8 mouse cellular contexts compared by ENCODE assay signal in the genomic region with DNA sequence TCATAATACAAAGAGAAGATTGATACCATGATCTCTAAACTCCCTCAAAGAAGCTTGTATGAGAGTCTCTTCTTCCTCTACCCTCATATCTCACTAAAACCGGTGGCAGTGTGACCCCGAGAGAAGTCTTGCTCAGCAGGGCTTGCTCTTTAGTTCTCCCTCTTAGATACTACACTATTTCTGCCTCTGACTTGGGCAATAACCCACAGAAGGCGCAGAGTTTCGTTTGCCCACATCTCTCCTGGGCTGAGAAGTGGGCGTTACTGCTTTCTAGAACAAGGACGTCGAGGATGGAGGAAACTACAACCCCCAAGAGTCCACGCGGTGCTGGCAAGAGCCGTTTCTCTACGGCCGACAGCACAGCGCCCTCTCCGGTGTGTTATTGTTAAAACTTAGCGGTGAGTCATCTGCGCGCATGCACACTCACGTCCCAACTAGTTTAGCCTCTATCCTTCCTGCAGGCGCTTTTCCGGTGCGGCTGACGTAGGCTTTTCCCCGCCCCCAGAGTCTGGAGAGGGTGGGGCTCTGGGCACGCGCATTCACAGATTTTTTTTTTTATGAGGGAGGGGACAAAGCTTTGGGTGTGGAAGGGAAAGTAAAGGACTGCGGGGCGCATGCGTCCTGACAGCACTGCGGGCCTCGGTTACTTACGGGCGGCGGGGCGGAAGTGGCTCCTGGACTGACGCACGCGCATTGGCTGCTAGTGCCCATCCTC. TPM values are rescaled to one million over a fixed set of nuclear protein-coding genes. Genes with fewer than 3 reads are reported as not detected.
A peak's percentile ranks its signal among the peaks of the same experiment; 100 is the strongest.
DNase-seq lines count a peak whose midpoint lies in the region; ATAC-seq and TF ChIP-seq lines count a peak whose summit lies in the region.

No protein-coding gene starts in this region.

- peak overlapping the region; percentile 85 for H3K27ac ChIP-seq in forebrain, embryonic 16.5 days (ENCODE audit: low read length)
- peak overlapping the region; percentile 82 for H3K27ac ChIP-seq in layer of hippocampus, adult 2 months
- peak overlapping the region; percentile 56 for H3K27ac ChIP-seq in lung, embryonic 14.5 days (ENCODE audit: low read depth)
- H3K27ac ChIP-seq in olfactory bulb, adult 2 months (ENCODE audit: insufficient read depth, low read depth, low read length): peak overlapping the region; percentile 41; the same call in 1 of the 2 replicates

- peaks cover 41% of the 10 kb centered on the region for H3K4me1 ChIP-seq in G1E (ENCODE audit: insufficient read depth, low read depth, low read length)
- H3K4me1 ChIP-seq in forebrain, embryonic 16.5 days (replicated peaks; ENCODE audit: control insufficient read depth, insufficient read depth, low read length): peaks cover 15% of the 10 kb centered on the region
- no peaks in the 10 kb centered on the region for H3K4me1 ChIP-seq in lung, embryonic 14.5 days (ENCODE audit: insufficient read depth)
- H3K4me1 ChIP-seq in olfactory bulb, adult 2 months (ENCODE audit: control insufficient read depth, insufficient read depth, low read length): 0 out of 2 replicates have a peak, but pooled peaks cover 2% of the 10 kb centered on the region

- peak overlapping the region; percentile 62 for H3K4me2 ChIP-seq in forebrain, embryonic 16.5 days (ENCODE audit: low read length)
- peak overlapping the region; percentile 80 for H3K4me2 ChIP-seq in lung, embryonic 14.5 days

- H3K4me3 ChIP-seq in G1E (ENCODE audit: low read depth, low read length): peak overlapping the region; percentile 92
- H3K4me3 ChIP-seq in forebrain, embryonic 16.5 days (replicated peaks; ENCODE audit: low read length): peak overlapping the region; percentile 78
- peak overlapping the region; percentile 99 for H3K4me3 ChIP-seq in layer of hippocampus, adult 2 months
- peak overlapping the region; percentile 85 for H3K4me3 ChIP-seq in lung, embryonic 14.5 days (ENCODE audit: low read depth, low read length)
- H3K4me3 ChIP-seq in olfactory bulb, adult 2 months (ENCODE audit: insufficient read depth, low read depth, low read length): peak overlapping the region; percentile 39

- H3K27me3 ChIP-seq in G1E (ENCODE audit: insufficient read depth, low read length): no peaks in the 10 kb centered on the region
- H3K27me3 ChIP-seq in forebrain, embryonic 16.5 days (replicated peaks; ENCODE audit: control insufficient read depth, insufficient read depth, low read length): no peaks in the 10 kb centered on the region
- H3K27me3 ChIP-seq in lung, embryonic 14.5 days (ENCODE audit: insufficient read depth, low read length): no peaks in the 10 kb centered on the region

- intact Hi-C loops in heart, postnatal 36 days (cut with DNase I): loop anchor here (5.0 kb wide), 2 partner anchors 140 to 200 kb away; no protein-coding TSS in a partner anchor

- H3K9me3 ChIP-seq in G1E (replicated peaks): no peaks in the 10 kb centered on the region
- no peaks in the 10 kb centered on the region for H3K9me3 ChIP-seq in forebrain, embryonic 16.5 days (ENCODE audit: control insufficient read depth, low read length)
- no peaks in the 10 kb centered on the region for H3K9me3 ChIP-seq in lung, embryonic 14.5 days (ENCODE audit: low read depth, low read length)

- peak overlapping the region; percentile 56 for H3K9ac ChIP-seq in forebrain, embryonic 16.5 days (replicated peaks; ENCODE audit: low read depth, low read length)
- peak overlapping the region; percentile 73; the same call in 1 of the 2 replicates for H3K9ac ChIP-seq in lung, embryonic 14.5 days

- TF ChIP-seq POLR2A in olfactory bulb, adult 2 months (IDR thresholded peaks at IDR 0.05; ENCODE audit: insufficient read depth, low read depth, low read length): peak; percentile 27; the same call in 1 of the 2 replicates

- peaks cover 8% of the 10 kb centered on the region for H3K36me3 ChIP-seq in G1E (replicated peaks)
- H3K36me3 ChIP-seq in forebrain, embryonic 16.5 days (ENCODE audit: control insufficient read depth, insufficient read depth): peaks cover 3% of the 10 kb centered on the region; the same call in 1 of the 2 replicates
- no peaks in the 10 kb centered on the region for H3K36me3 ChIP-seq in lung, embryonic 14.5 days (ENCODE audit: insufficient read depth)

- ATAC-seq in G1E (ENCODE audit: extremely low read depth, insufficient number of reproducible peaks, low FRiP score, poor library complexity, severe bottlenecking): peak; percentile 96
- peak; percentile 95 for ATAC-seq in forebrain, embryonic 16.5 days
- peak; percentile 96 for ATAC-seq in lung, embryonic 14.5 days (ENCODE audit: insufficient read depth)

- WGBS in forebrain, embryonic 16.5 days: under 1% methylated on average over 37 of the region's 37 CpGs
- under 1% methylated on average over 37 of the region's 37 CpGs for WGBS in lung, embryonic 14.5 days
- under 1% methylated on average over 37 of the region's 37 CpGs for WGBS in olfactory bulb, adult 2 months

- peak; percentile 81 for DNase-seq in G1E (ENCODE audit: low spot score)
- DNase-seq in cerebellum, adult 18-20 months: peak; percentile 98 to 99
- DNase-seq in heart, postnatal 36 days: peak; percentile 95
- DNase-seq in layer of hippocampus, adult 2 months (ENCODE audit: low spot score in 2 of 2): peak; percentile 97 to 100
- DNase-seq in lung, embryonic 14.5 days: peak; percentile 100
- peak; percentile 99 for DNase-seq in thymus, postnatal 0 days (ENCODE audit: low spot score)

- TF ChIP-seq CTCF in G1E (IDR thresholded peaks at IDR 0.05; ENCODE audit: low read depth, low read length): peak; percentile 72
- TF ChIP-seq CTCF in layer of hippocampus, adult 2 months (conservative IDR thresholded peaks at IDR 0.05): peak; percentile 92
- TF ChIP-seq CTCF in lung, embryonic 14.5 days (IDR thresholded peaks at IDR 0.05; ENCODE audit: low read depth): peak; percentile 93
- TF ChIP-seq CTCF in olfactory bulb, adult 2 months (IDR thresholded peaks at IDR 0.05; ENCODE audit: insufficient read depth, low read depth, low read length): peak; percentile 65

RNA-seq across cellular contexts. Expression of gene Wdfy2, which starts 0.4 kb away (rescaled TPM):
- total RNA-seq in G1E (2014; fragmentation: Nextera tagmentation) (12.7 and 14.6 TPM in 2 replicates), G1E (2017) (9.8 and 10.3 TPM in 2 replicates)
- 2.3 and 2.5 TPM in 2 replicates for polyA plus RNA-seq in G1E (2012)
- polyA plus RNA-seq in forebrain, embryonic 16.5 days (2015; fragmentation: Nextera tagmentation; extraction: Ambion mirVana): 8.9 and 11.0 TPM in 2 replicates
- 1 to 10 TPM; 6.6 to 7.9 TPM for total RNA-seq in heart, postnatal 36 days (2021)
- total RNA-seq in layer of hippocampus, adult 2 months (2021): 10 to 100 TPM; 15.2 to 16.5 TPM
- polyA plus RNA-seq in lung, embryonic 14.5 days (2014; fragmentation: Nextera tagmentation; extraction: Ambion mirVana): 10.0 and 10.2 TPM in 2 replicates
- polyA plus RNA-seq in olfactory bulb, adult 2 months (2012; ENCODE audit: insufficient read depth, insufficient read length, low replicate concordance, missing spikeins): not detected in 2 replicates
- polyA plus RNA-seq in thymus, postnatal 0 days (2015; fragmentation: Nextera tagmentation; extraction: Ambion mirVana): 4.2 and 5.1 TPM in 2 replicates

Comparison
In these comparisons a context has a peak if more than half of its experiments do, and no peak if none do; other contexts are left out.
1. Peak in every context shown above with its lines: DNase-seq, ATAC-seq, H3K4me3 ChIP-seq and H3K27ac ChIP-seq.
2. H3K4me3 ChIP-seq: peak in every context shown above with its lines; median percentile 99 in layer of hippocampus, adult 2 months; 92 in G1E; 85 in lung, embryonic 14.5 days; 78 in forebrain, embryonic 16.5 days; 39 in olfactory bulb, adult 2 months.